Mouse (Mus musculus): ENCODE results near the gene Grn. TPM values are rescaled to one million over a fixed set of nuclear protein-coding genes. Genes with fewer than 3 reads are reported as not detected.

Grn gene
- polyA plus RNA-seq, 1 experiment from 2014 or later: 88.9 TPM

Other genes with a start within 250 kb of the Grn start
- gene Lsm12, start 245.0 kb upstream of the Grn start, polyA plus RNA-seq (2016; fragmentation: Nextera tagmentation; extraction: Ambion mirVana): 119 and 148 TPM in 2 replicates
- 32.3 and 37.8 TPM in 2 replicates for gene G6pc3, start 240.7 kb upstream of the Grn start, polyA plus RNA-seq (2016; fragmentation: Nextera tagmentation; extraction: Ambion mirVana)
- 70.3 and 101 TPM in 2 replicates for gene Hdac5, start 200.1 kb upstream of the Grn start, polyA plus RNA-seq (2016; fragmentation: Nextera tagmentation; extraction: Ambion mirVana)
- 20.9 and 28.3 TPM in 2 replicates for gene BC030867, start 181.4 kb upstream of the Grn start, polyA plus RNA-seq (2016; fragmentation: Nextera tagmentation; extraction: Ambion mirVana)
- gene Asb16, start 161.6 kb upstream of the Grn start, polyA plus RNA-seq (2016; fragmentation: Nextera tagmentation; extraction: Ambion mirVana): 0.08 TPM in 1 of 2 replicates, not detected in the other
- 52.3 and 69.6 TPM in 2 replicates for gene Tmub2, start 145.4 kb upstream of the Grn start, polyA plus RNA-seq (2016; fragmentation: Nextera tagmentation; extraction: Ambion mirVana)
- gene Atxn7l3, start 133.7 kb upstream of the Grn start, polyA plus RNA-seq (2016; fragmentation: Nextera tagmentation; extraction: Ambion mirVana): 16.8 and 18.7 TPM in 2 replicates
- 82.6 and 91.7 TPM in 2 replicates for gene Ubtf, start 110.6 kb upstream of the Grn start, polyA plus RNA-seq (2016; fragmentation: Nextera tagmentation; extraction: Ambion mirVana)
- gene Slc4a1, start 64.1 kb upstream of the Grn start, polyA plus RNA-seq (2016; fragmentation: Nextera tagmentation; extraction: Ambion mirVana): 35.8 and 38.0 TPM in 2 replicates
- 23.5 and 57.0 TPM in 2 replicates for gene Rundc3a, start 36.9 kb upstream of the Grn start, polyA plus RNA-seq (2016; fragmentation: Nextera tagmentation; extraction: Ambion mirVana)
- gene Slc25a39, start 22.4 kb upstream of the Grn start, polyA plus RNA-seq (2016; fragmentation: Nextera tagmentation; extraction: Ambion mirVana): 236 TPM in 2 replicates
- 5.2 and 8.3 TPM in 2 replicates for gene Fam171a2, start 17.4 kb downstream of the Grn start, polyA plus RNA-seq (2016; fragmentation: Nextera tagmentation; extraction: Ambion mirVana)
- 5.6 and 8.3 TPM in 2 replicates for gene Itga2b, start 39.8 kb downstream of the Grn start, polyA plus RNA-seq (2016; fragmentation: Nextera tagmentation; extraction: Ambion mirVana)
- 63.0 and 66.5 TPM in 2 replicates for gene Gpatch8, start 126.1 kb downstream of the Grn start, polyA plus RNA-seq (2016; fragmentation: Nextera tagmentation; extraction: Ambion mirVana)
- 9.0 and 9.1 TPM in 2 replicates for gene Gm11627, start 149.1 kb downstream of the Grn start, polyA plus RNA-seq (2016; fragmentation: Nextera tagmentation; extraction: Ambion mirVana)
- 31.8 and 36.9 TPM in 2 replicates for gene Fzd2, start 174.1 kb downstream of the Grn start, polyA plus RNA-seq (2016; fragmentation: Nextera tagmentation; extraction: Ambion mirVana)
- gene Meioc, start 233.4 kb downstream of the Grn start, polyA plus RNA-seq (2016; fragmentation: Nextera tagmentation; extraction: Ambion mirVana): 0.17 and 0.57 TPM in 2 replicates

All from hindbrain, embryonic 10.5 days (tissue).